Mouse (Mus musculus) megakaryocyte, embryonic 14.5 days (primary cell): Measurements from ENCODE around the gene Pla2g4e. TPM values are rescaled to one million over a fixed set of nuclear protein-coding genes. Genes with fewer than 3 reads are reported as not detected.
A peak's percentile ranks its signal among the peaks of the same experiment; 100 is the strongest.

Experiments used
- H3K27me3 ChIP-seq: replicated peaks from 2 replicates; pipeline ENCODE3; 2012; ENCODE audit warnings: inconsistent platforms
- H3K36me3 ChIP-seq: replicated peaks from 2 replicates; pipeline ENCODE3; 2012; ENCODE audit warnings: low read length, inconsistent platforms, mixed read lengths
- H3K4me1 ChIP-seq: 2 replicates; pipeline ENCODE4 v1.6.1; 2012; ENCODE audit warnings: inconsistent platforms
- H3K4me3 ChIP-seq: replicated peaks from 2 replicates; pipeline ENCODE3; 2012; ENCODE audit warnings: moderate library complexity, mild to moderate bottlenecking, inconsistent platforms
- H3K9me3 ChIP-seq: 2 replicates; pipeline ENCODE4 v1.6.1; 2012; ENCODE audit warnings: inconsistent platforms
- FLI1 ChIP-seq: IDR thresholded peaks from 2 replicates; pipeline ENCODE4 v1.6.1; 2012; ENCODE audit warnings: low read length, inconsistent platforms, mixed read lengths
- GATA1 ChIP-seq: IDR thresholded peaks from 3 replicates; pipeline ENCODE4 v1.6.1; 2012; ENCODE audit warnings: mixed read lengths, low read length, inconsistent platforms, borderline replicate concordance
- polyA plus RNA-seq: library from polyadenylated mRNA; stranded (reverse); fragments of >175 nt; gene quantifications from 2 replicates; pipeline ENCODE4 v1.2.3, GENCODE M21; 2012; ENCODE audit warnings: low replicate concordance; ENCODE audit not compliant: insufficient read depth

Pla2g4e gene
- polyA plus RNA-seq, 1 experiment: 0.07 TPM

DNA sequence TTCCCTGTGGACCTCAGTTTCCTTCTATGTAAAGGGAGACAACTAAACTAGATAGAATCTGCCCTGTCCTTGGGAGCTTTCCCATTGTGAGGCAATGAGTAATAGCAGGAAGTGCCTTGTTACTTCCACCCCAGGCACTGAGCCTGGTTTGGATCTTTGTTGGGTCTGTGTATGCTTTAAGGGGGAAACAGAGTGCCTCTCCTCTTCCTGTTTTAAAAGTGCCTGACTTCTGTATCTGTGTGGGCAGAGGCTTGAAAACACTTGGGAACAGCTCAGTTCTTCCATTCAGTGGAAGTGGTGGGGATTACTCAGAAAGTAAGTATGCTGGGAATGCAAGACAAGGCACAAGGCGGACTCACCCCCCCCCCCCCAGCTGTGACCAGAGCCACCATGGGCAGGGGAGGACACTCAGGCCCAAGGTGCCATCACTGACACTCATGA, 116.5 kb downstream of the Pla2g4e start:
- no peak overlapping the region for H3K4me3 ChIP-seq
- no peaks in the 10 kb centered on the region for H3K9me3 ChIP-seq
- H3K36me3 ChIP-seq: peaks cover 95% of the 10 kb centered on the region
- TF ChIP-seq GATA1: no peak
- no peak for TF ChIP-seq FLI1
- no peaks in the 10 kb centered on the region for H3K27me3 ChIP-seq
- H3K4me1 ChIP-seq: peaks cover 89% of the 10 kb centered on the region

DNA sequence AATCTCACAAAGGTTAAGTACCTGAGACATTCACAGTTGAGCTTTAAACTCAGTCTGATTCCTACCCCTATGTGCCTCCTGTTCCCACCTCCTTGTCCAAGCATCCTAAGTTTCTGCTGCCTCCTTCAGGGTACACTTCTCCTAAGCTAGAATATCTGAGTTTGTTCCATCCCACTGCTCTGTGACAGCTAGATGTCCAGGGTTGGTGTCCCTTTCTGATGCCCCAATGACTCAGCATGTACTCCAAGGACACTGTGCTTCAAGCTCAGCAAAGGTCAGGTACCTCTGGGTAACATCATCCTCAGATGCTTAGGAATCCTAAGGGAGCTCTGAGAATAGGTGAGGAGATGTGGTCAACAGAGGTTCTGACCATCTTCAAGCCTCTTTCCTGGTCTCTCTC, 117.1 kb downstream of the Pla2g4e start:
- H3K27me3 ChIP-seq: no peaks in the 10 kb centered on the region
- no peak for TF ChIP-seq FLI1
- no peak for TF ChIP-seq GATA1
- peaks cover 86% of the 10 kb centered on the region for H3K4me1 ChIP-seq
- H3K36me3 ChIP-seq: peaks cover 95% of the 10 kb centered on the region
- H3K4me3 ChIP-seq: no peak overlapping the region
- no peaks in the 10 kb centered on the region for H3K9me3 ChIP-seq

DNA sequence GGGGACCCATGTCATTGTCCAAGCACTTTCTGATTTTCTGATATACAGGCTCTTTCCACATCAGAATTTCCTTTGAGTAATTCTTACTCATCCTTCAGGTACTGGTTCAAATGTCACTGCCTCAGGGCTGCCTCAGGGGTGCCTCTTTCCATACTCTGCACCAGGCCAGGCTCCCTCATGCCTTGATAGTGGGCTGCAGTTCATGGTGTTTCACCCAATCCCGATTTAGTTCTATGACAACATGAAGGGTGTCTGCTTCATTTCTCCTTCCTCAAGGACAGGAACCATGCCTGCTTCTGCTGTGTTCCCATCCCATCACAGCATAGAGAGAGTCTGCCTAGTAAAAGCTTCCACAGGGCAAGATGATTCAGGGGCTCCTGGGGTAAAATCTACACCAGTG, 118.2 kb downstream of the Pla2g4e start:
- Histone ChIP-seq H3K9me3 (no peaks in the 10 kb centered on the region), H3K4me1 (peaks cover 86% of the 10 kb centered on the region), H3K4me3 (no peak overlapping the region), H3K27me3 (no peaks in the 10 kb centered on the region), H3K36me3 (peaks cover 95% of the 10 kb centered on the region)
- TF ChIP-seq FLI1 (no peak), GATA1 (no peak)

DNA sequence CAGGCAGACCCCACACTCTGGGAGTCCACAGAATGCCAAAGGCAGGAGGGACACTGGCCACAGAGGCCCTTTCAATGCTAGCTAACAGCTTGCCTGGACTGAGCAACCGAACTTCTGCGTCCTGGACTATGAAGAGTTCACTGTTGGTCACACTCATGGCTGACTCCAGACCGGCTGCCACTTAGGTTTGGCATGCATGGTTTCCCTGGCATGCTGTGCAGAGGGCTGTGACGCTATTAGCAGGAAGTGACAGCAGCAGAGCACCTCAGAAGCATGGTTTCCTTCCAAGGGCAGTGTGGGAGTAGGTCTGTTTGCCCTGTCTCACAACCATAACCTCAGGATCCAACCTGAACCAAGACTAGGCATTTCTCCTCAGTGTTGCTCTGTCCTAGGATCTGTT, 118.7 kb downstream of the Pla2g4e start:
- Histone ChIP-seq H3K27me3 (no peaks in the 10 kb centered on the region), H3K9me3 (no peaks in the 10 kb centered on the region), H3K4me1 (peaks cover 85% of the 10 kb centered on the region), H3K36me3 (peaks cover 95% of the 10 kb centered on the region), H3K4me3 (no peak overlapping the region)
- TF ChIP-seq FLI1 (no peak), GATA1 (no peak)

DNA sequence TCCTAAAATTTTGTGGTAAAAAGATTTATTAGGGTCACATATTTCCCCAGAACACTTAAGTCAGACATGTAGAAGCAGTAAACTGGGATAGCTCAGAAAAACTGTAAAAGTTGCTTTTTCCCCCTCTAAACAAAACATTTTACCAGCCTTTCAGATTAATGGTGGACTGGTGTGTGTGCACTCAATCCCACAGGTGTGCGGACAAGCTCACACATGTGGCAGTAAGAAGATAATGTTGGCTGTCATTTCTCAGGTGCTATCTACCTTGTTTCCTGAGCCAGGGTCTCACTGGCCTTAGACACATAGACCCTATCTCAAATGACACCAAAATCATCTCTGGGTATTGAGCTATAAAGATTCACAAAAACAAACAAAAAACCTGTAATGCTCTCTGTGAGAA, 119.7 kb downstream of the Pla2g4e start:
- H3K36me3 ChIP-seq: peaks cover 99% of the 10 kb centered on the region
- H3K27me3 ChIP-seq: no peaks in the 10 kb centered on the region
- TF ChIP-seq FLI1 (no peak), GATA1 (no peak)
- peaks cover 86% of the 10 kb centered on the region for H3K4me1 ChIP-seq
- H3K4me3 ChIP-seq: no peak overlapping the region
- no peaks in the 10 kb centered on the region for H3K9me3 ChIP-seq

DNA sequence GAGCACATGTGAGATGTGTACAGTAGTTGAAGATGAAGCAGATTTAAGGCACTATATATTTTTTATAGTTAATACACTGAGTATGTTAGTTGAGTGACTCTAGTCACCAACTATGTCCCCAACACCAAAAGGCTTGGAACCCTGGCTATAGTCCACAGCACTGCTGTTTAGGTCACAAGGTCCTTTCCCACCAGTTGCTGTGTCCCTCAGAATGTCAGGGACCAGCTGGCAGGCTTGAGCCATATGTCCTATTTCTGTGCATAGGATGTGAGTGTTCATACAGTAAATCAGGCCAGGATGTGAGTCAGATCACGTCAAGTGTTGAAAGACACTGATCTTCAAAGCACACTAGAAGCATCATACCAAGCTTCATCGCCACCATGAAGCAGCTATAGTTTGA, 120.2 kb downstream of the Pla2g4e start:
- no peak for TF ChIP-seq GATA1
- Histone ChIP-seq H3K9me3 (no peaks in the 10 kb centered on the region), H3K4me3 (no peak overlapping the region), H3K27me3 (no peaks in the 10 kb centered on the region), H3K4me1 (peaks cover 86% of the 10 kb centered on the region), H3K36me3 (peaks cover 100% of the 10 kb centered on the region)

DNA sequence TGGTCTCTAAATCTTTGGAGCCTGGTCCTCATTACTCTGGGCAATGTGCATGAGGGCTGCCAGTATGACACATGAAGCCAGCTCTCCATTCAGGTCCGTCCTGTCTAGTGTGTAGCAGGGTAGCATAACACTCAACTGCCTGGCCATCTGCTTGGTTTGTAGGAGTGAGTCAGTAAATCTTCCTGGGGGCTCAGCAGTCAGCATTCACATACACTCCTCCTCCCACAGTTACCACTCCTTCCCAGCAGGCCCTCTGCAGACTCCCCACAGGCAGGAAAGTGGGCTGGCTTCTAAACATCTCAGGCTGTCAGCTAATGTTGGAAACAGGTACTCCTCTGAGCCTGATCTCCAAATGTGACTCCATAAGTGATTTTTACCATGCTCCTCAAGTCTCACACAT, 121.0 kb downstream of the Pla2g4e start:
- Histone ChIP-seq H3K27me3 (no peaks in the 10 kb centered on the region), H3K4me3 (peak overlapping the region; percentile 44), H3K9me3 (no peaks in the 10 kb centered on the region), H3K36me3 (peaks cover 100% of the 10 kb centered on the region), H3K4me1 (peaks cover 82% of the 10 kb centered on the region)
- TF ChIP-seq FLI1 (no peak), GATA1 (no peak)

DNA sequence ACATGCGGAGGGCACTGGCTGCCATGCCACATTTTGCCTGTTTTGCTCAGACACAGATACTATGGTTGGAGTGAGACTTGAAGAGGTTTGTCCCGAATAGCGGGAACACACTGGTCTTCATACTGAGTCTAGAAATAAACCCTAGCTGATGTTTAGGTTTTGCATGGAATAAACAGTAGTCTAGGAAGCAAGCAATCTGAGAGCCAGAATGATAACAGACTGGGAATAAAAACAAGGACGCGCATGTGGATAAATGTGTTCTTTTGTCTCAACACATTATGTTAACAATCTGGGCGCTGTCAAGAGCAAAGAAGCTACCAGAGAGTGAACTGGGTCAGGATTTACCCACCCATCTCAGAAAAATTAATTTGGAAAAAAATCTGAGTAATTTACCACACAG, 122.2 kb downstream of the Pla2g4e start:
- Histone ChIP-seq H3K9me3 (no peaks in the 10 kb centered on the region), H3K4me1 (peaks cover 81% of the 10 kb centered on the region), H3K36me3 (peaks cover 98% of the 10 kb centered on the region), H3K27me3 (no peaks in the 10 kb centered on the region), H3K4me3 (no peak overlapping the region)
- TF ChIP-seq FLI1 (no peak), GATA1 (no peak)

DNA sequence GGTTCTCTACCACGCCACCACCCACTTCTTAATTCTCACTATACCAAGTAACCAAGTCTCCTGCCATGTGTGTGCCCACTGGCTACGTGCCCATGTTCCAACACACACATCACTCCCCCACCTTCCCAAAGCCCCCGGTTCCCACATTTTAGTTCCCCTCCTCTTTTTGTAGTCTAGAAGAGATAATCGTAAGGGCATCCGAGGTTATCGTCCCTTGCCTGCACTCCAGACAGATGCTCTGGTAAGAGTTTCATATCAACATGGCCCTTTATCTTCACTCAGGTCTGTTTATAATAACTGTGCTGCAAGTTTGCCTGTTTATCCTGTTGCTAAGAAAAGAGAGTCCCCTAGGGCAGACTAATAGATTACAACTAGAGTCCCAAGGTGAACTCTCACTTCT, 127.8 kb downstream of the Pla2g4e start:
- Histone ChIP-seq H3K36me3 (peaks cover 95% of the 10 kb centered on the region), H3K4me3 (no peak overlapping the region), H3K9me3 (no peaks in the 10 kb centered on the region), H3K27me3 (no peaks in the 10 kb centered on the region), H3K4me1 (peaks cover 87% of the 10 kb centered on the region)
- TF ChIP-seq FLI1 (no peak), GATA1 (no peak)

Other genes with a start within 250 kb of the Pla2g4e start
- 4.2 and 5.5 TPM in 2 replicates for gene Jmjd7, start 217.9 kb downstream of the Pla2g4e start, polyA plus RNA-seq
- gene Gm28042, start 217.8 kb downstream of the Pla2g4e start, polyA plus RNA-seq: 0.16 TPM in 1 of 2 replicates, not detected in the other
- 0.34 and 2.8 TPM in 2 replicates for gene Pla2g4b, start 211.9 kb downstream of the Pla2g4e start, polyA plus RNA-seq
- 55.8 and 61.8 TPM in 2 replicates for gene Ehd4, start 90.7 kb downstream of the Pla2g4e start, polyA plus RNA-seq
- gene Pla2g4d, start 43.9 kb upstream of the Pla2g4e start, polyA plus RNA-seq: 0.03 TPM in 1 of 2 replicates, not detected in the other
- 0.04 TPM in 1 of 2 replicates, not detected in the other for gene Pla2g4f, start 68.8 kb upstream of the Pla2g4e start, polyA plus RNA-seq
- 2.0 and 4.7 TPM in 2 replicates for gene Vps39, start 107.8 kb upstream of the Pla2g4e start, polyA plus RNA-seq
- 0.86 TPM in 1 of 2 replicates, not detected in the other for gene Ganc, start 158.6 kb upstream of the Pla2g4e start, polyA plus RNA-seq
- gene Tmem87a, start 158.8 kb upstream of the Pla2g4e start, polyA plus RNA-seq: 0.91 TPM in 1 of 2 replicates, not detected in the other
- gene Capn3, start 210.7 kb upstream of the Pla2g4e start, polyA plus RNA-seq: 9.7 and 29.4 TPM in 2 replicates